ENCODE assay signal across 8 mouse cellular contexts in genomic region chr16:24392651-24393555, GRCm38 (mm10). TPM values are rescaled to one million over a fixed set of nuclear protein-coding genes. Genes with fewer than 3 reads are reported as not detected.
DNase-seq lines count a peak whose midpoint lies in the region.

Gene Lpp, plus strand, starts transcription at chr16:24393507.

- H3K36me3 ChIP-seq in megakaryocyte, embryonic 14.5 days (replicated peaks; ENCODE audit: low read length): no peaks in the 10 kb centered on the region

- peaks cover 16% of the 10 kb centered on the region for H3K4me1 ChIP-seq in megakaryocyte, embryonic 14.5 days

- peak; percentile 96 for DNase-seq in R1 (ENCODE audit: low read depth, low spot score)
- DNase-seq in cerebellum, postnatal 14 days: peak; percentile 45 to 77
- DNase-seq in gastrocnemius, postnatal 25 days: peak; percentile 80
- DNase-seq in hindlimb bud, embryonic 11.5 days (ENCODE audit: extremely low spot score, low read depth, low spot score): peak; percentile 54
- peak; percentile 15 to 81 for DNase-seq in left cerebral cortex, postnatal 10 days (ENCODE audit: extremely low spot score in 1 of 2, low spot score in 2 of 2)
- DNase-seq in right cerebral cortex, adult 18-20 months: peak; percentile 45
- peak; percentile 44 for DNase-seq in urinary bladder, postnatal 10 days (ENCODE audit: low spot score)

- peak within 1 kb of the TSS; percentile 95 for H3K4me3 ChIP-seq in megakaryocyte, embryonic 14.5 days (replicated peaks)

- peaks cover 50% of the 10 kb centered on the region for H3K27me3 ChIP-seq in megakaryocyte, embryonic 14.5 days (replicated peaks)

- intact Hi-C loops in left cerebral cortex, postnatal 10 days (cut with DNase I): no loop called here

- H3K9me3 ChIP-seq in megakaryocyte, embryonic 14.5 days: peaks cover 9% of the 10 kb centered on the region

RNA-seq across cellular contexts. Expression of gene Lpp, which starts in this region (rescaled TPM):
- 10 to 100 TPM; 21.7 to 23.8 TPM for total RNA-seq in gastrocnemius, postnatal 25 days (2021)
- 1 to 10 TPM; 8.8 to 9.8 TPM for total RNA-seq in left cerebral cortex, postnatal 10 days (2021)
- 0.09 and 0.94 TPM in 2 replicates for polyA plus RNA-seq in megakaryocyte, embryonic 14.5 days (2012; ENCODE audit: insufficient read depth, low replicate concordance)

Comparison
In these comparisons a context has a peak if more than half of its experiments do, and no peak if none do; other contexts are left out.
1. Peak in every context shown above with its lines: DNase-seq and H3K4me3 ChIP-seq.
2. DNase-seq: peak in every context shown above with its lines; median percentile 96 in R1; 80 in gastrocnemius, postnatal 25 days; 61 in cerebellum, postnatal 14 days; 54 in hindlimb bud, embryonic 11.5 days; 48 in left cerebral cortex, postnatal 10 days; 45 in right cerebral cortex, adult 18-20 months; 44 in urinary bladder, postnatal 10 days.